Mouse (Mus musculus): ENCODE results near the gene Doxl2.
"Not testable (repeated sequence)": the region's sequence is repeated elsewhere in the genome, so short reads cannot be mapped to it uniquely, and the experiment has no call there.

Gene Doxl2

GRCm38 (mm10) chr6:48974663-48975062, at the start of gene Doxl2:
TSS of gene Doxl2 (plus strand) at chr6:48974963.
- DNase-seq (ENCODE audit: low spot score in 2 of 2), result no peak

- DNase-seq (ENCODE audit: low spot score in 2 of 2), result no peak
These were observed 45.2 kb upstream of the Doxl2 start, which contains the start of gene 1600015I10Rik for GRCm38 (mm10) chr6:48929595-48929994. TSS of gene 1600015I10Rik (plus strand) at chr6:48929895.

- DNase-seq (ENCODE audit: low spot score in 2 of 2), result no peak
These were observed 25.2 kb upstream of the Doxl2 start for GRCm38 (mm10) chr6:48949596-48949995.

- no peak for DNase-seq (ENCODE audit: low spot score in 2 of 2)
These were observed 24.1 kb upstream of the Doxl2 start for GRCm38 (mm10) chr6:48950676-48951075.

- DNase-seq (ENCODE audit: low spot score in 2 of 2), result no peak
These were observed 23.1 kb upstream of the Doxl2 start for GRCm38 (mm10) chr6:48951630-48952029.

- no peak for DNase-seq (ENCODE audit: low spot score in 2 of 2)
These were observed 21.5 kb upstream of the Doxl2 start for GRCm38 (mm10) chr6:48953220-48953619.

- no peak for DNase-seq (ENCODE audit: low spot score in 2 of 2)
These were observed 20.6 kb upstream of the Doxl2 start for GRCm38 (mm10) chr6:48954211-48954610.

GRCm38 (mm10) chr6:48954946-48955345, 19.8 kb upstream of the Doxl2 start:
- DNase-seq (ENCODE audit: low spot score in 2 of 2), result peak; percentile 51 to 63

GRCm38 (mm10) chr6:48956785-48957184, 18.0 kb upstream of the Doxl2 start:
- DNase-seq (ENCODE audit: low spot score in 2 of 2), result no peak

- DNase-seq (ENCODE audit: low spot score in 2 of 2), result peak; percentile 7 to 16
These were observed 16.7 kb upstream of the Doxl2 start for GRCm38 (mm10) chr6:48958053-48958452.

GRCm38 (mm10) chr6:48959151-48959550, 15.6 kb upstream of the Doxl2 start:
- DNase-seq (ENCODE audit: low spot score in 2 of 2), result peak in 1 of 2 experiments; percentile 8

- DNase-seq (ENCODE audit: low spot score in 2 of 2), result not testable (repeated sequence)
These were observed 8.1 kb upstream of the Doxl2 start for GRCm38 (mm10) chr6:48966696-48967095.

- no peak for DNase-seq (ENCODE audit: low spot score in 2 of 2)
These were observed 6.9 kb upstream of the Doxl2 start for GRCm38 (mm10) chr6:48967868-48968267.

GRCm38 (mm10) chr6:48979616-48980015, 4.9 kb downstream of the Doxl2 start:
- DNase-seq (ENCODE audit: low spot score in 2 of 2), result no peak

GRCm38 (mm10) chr6:48982305-48982704, 7.5 kb downstream of the Doxl2 start:
- DNase-seq (ENCODE audit: low spot score in 2 of 2), result peak; percentile 10 to 22

- DNase-seq (ENCODE audit: low spot score in 2 of 2), result no peak
These were observed 11.8 kb downstream of the Doxl2 start, which contains the start of gene Svs1 for GRCm38 (mm10) chr6:48986444-48986990. TSS of gene Svs1 (plus strand) at chr6:48986861.

GRCm38 (mm10) chr6:48989971-48990370, 15.2 kb downstream of the Doxl2 start:
- no peak for DNase-seq (ENCODE audit: low spot score in 2 of 2)

- DNase-seq (ENCODE audit: low spot score in 2 of 2), result no peak
These were observed 17.2 kb downstream of the Doxl2 start for GRCm38 (mm10) chr6:48991991-48992390.

- DNase-seq (ENCODE audit: low spot score in 2 of 2), result no peak
These were observed 23.4 kb downstream of the Doxl2 start for GRCm38 (mm10) chr6:48998186-48998585.

GRCm38 (mm10) chr6:48998796-48999195, 24.0 kb downstream of the Doxl2 start:
- no peak for DNase-seq (ENCODE audit: low spot score in 2 of 2)

GRCm38 (mm10) chr6:49003381-49003780, 28.6 kb downstream of the Doxl2 start:
- peak; percentile 30 to 32 for DNase-seq (ENCODE audit: low spot score in 2 of 2)

- peak; percentile 72 to 74 for DNase-seq (ENCODE audit: low spot score in 2 of 2)
These were observed 33.2 kb downstream of the Doxl2 start for GRCm38 (mm10) chr6:49007981-49008380.

GRCm38 (mm10) chr6:49008420-49009160, 33.8 kb downstream of the Doxl2 start:
- DNase-seq (ENCODE audit: low spot score in 2 of 2), result no peak

All from right cerebral cortex, adult 2 months (tissue).